Mouse (Mus musculus) cerebral cortex, adult 2 months (tissue): ENCODE data around the gene C8g.

Experiments
- WGBS: fragments of 180-500 bp; shearing (Covaris S2); methylation state at CpG from one replicate; pipeline ENCODE4 v1.1.7; 2018; 5-methylcytosine and 5-hydroxymethylcytosine counted together

Gene C8g

GRCm38 (mm10) chr2:25468962-25469915, 32.3 kb downstream of the C8g start:
- 68% methylated on average over 10 of the region's 10 CpGs for WGBS

- 76% methylated on average over 14 of the region's 14 CpGs for WGBS
Measured at GRCm38 (mm10) chr2:25467606-25468303, 33.8 kb downstream of the C8g start.

GRCm38 (mm10) chr2:25465816-25466635, 35.5 kb downstream of the C8g start:
- WGBS, result 55% methylated on average over 10 of the region's 10 CpGs

DNA sequence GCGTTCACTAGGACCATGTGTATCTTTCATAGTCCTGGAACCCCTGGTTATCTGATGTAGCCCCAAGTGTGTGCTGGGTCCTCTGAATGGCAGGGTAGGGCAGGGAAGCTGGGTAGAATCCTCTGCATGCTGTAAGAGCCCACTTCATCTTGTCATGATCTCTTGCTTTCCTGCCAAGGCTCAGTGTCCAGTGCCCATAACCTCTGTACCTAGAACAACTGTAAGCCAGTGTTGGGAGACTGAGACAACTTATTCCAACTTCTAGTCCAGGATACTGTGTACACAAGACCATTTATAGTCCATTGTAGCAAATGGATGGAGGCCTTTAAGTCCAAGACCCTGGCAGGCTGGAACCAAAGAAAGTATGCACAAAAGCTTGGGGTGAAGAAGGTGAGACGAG, 36.3 kb downstream of the C8g start:
- WGBS, result 94% methylated on average over 2 of the region's 2 CpGs

- 94% methylated on average over 3 of the region's 3 CpGs for WGBS
Measured at GRCm38 (mm10) chr2:25463630-25464029, 37.9 kb downstream of the C8g start.

DNA sequence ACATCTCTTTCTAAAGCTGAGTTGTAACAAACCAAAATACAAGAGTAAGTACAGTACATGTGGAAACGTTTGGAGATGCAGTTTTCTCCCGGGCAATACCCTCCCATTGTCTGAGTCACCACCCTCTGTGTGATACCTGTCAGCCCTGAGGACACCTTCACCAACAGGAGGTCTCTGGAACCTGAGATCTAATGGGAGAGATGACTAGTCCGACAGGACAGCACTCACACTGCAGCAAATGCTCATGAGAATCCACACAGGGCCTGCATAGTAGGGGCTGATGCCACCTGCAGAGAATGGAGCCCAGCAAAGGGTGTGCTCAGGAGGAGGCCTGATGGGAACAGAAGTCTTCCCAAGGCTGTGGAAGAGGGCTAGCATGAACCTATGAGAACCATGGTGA, 40.1 kb downstream of the C8g start:
- 17% methylated on average over 3 of the region's 3 CpGs for WGBS

GRCm38 (mm10) chr2:25460551-25461309, 40.8 kb downstream of the C8g start, which contains the start of gene Paxx:
TSS of gene Paxx (minus strand) at chr2:25461094.
- under 1% methylated on average over 48 of the region's 48 CpGs for WGBS

GRCm38 (mm10) chr2:25460135-25460534, 41.4 kb downstream of the C8g start:
- WGBS, result 27% methylated on average over 5 of the region's 5 CpGs

- 58% methylated on average over 5 of the region's 5 CpGs for WGBS
Measured at GRCm38 (mm10) chr2:25458911-25459310, 42.6 kb downstream of the C8g start.

DNA sequence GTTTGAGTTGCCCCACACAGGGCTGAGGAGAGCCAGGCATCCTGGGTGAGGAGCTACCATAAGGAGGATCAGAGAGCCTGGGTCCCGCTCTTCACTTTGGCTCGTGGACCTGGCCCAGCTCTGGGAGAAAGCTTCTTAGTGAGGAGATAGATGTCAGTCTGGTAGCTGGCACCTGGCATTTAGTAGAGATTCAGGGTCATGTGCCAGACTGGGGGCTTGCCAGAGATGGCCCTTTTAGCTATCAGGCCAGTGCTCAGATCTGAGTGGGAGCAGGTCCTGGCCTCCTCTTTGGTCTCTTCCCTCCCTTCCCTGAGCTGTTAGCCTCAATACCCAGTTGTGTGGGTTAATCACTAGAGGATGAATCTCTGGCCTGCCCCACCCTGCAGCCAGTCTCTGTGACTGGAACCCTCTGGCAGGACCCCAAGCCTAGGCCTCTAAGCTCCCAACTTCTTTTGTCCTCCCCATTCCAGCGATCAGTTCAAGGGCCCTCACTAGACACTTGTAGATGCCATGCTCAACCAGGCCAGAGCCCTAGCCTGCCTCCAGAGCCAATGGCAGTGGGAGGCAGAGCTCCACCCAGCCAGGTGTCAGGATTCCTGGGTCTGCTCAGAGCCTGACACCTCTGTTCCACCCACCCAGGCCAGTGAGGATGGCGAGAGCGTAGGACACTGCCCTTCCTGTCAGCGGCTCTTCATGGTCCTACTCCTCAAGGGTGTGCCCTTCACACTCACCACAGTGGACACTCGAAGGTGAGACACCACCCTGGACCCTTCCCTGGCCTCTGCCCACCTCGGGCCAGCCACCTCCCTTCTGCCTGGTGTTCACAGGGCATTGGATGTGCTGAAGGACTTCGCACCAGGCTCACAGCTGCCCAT, 44.3 kb downstream of the C8g start:
- 82% methylated on average over 9 of the region's 9 CpGs for WGBS

DNA sequence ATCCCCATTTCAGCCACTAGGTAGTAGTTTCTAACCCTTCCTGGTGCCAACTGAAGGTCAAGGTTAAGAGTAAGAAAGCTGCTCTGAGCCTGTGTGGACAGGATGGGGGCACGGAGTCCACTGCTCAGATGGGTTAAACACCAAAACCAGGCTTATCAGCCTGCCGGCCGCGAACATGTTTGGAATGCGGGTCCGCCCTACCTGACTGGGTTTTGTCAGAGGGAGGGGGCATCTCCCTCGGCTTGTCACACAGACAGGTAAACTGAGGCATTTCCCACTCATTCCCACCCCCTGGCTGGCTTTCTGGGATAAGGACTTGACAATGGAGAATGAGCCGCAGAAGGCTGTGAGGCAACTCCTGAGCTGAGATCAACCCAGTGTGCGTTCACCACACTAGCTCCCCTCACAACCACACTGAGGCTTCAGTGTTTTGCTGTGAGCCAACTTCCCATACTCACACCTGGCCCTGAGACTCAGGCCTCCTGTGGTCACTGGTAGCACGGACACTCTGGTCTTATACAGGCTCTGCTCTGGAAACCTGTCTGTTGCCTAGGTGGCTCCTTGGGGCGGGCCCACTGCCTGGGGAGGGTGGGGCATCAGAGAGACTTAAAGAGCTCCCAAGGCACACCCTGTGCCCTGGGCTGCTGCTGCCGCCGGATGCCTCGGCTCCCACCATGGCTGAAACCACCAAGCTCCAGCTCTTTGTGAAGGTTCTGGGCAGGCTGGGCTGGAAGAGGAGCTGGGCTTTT, 45.1 kb downstream of the C8g start, which contains the start of gene Clic3:
Gene Clic3, plus strand, starts transcription at position 634 of the 749 bp plus-strand sequence.
- 70% methylated on average over 14 of the region's 14 CpGs for WGBS

- WGBS, result 76% methylated on average over 1 of the region's 1 CpGs
Measured at GRCm38 (mm10) chr2:25452951-25453350, 48.6 kb downstream of the C8g start.

GRCm38 (mm10) chr2:25450853-25451647, 50.5 kb downstream of the C8g start:
- WGBS, result 76% methylated on average over 8 of the region's 8 CpGs
